Mouse (Mus musculus): ENCODE results near the gene Fam3c. TPM values are rescaled to one million over a fixed set of nuclear protein-coding genes. Genes with fewer than 3 reads are reported as not detected.
"Not testable (repeated sequence)": the region's sequence is repeated elsewhere in the genome, so short reads cannot be mapped to it uniquely, and the experiment has no call there.

Gene Fam3c
- polyA plus RNA-seq, 1 experiment from 2014 or later = 104 TPM

DNA sequence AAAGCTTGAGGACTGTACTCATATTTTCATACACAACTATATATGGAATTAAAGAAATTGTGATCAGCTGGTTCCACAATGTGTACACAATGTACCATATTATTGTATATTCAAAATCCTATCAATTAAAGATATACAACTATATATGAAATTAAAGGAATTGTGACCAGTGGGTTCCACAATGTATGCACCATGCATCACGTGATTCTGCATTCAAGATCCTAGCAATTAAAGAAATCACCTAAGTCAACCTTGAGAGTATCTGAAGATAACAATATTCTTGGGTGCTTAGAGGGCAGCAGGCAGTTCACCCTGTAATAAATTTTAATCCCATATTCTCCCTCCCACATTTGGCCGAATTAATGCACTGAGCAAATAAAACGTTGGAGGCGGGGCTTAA, 90.0 kb downstream of the Fam3c start:
- ATAC-seq = no peak
- no peak overlapping the region for H3K4me2 ChIP-seq (ENCODE audit: low read length)
- H3K9me3 ChIP-seq (ENCODE audit: control insufficient read depth, low read length) = no peaks in the 10 kb centered on the region
- H3K27me3 ChIP-seq (replicated peaks; ENCODE audit: control insufficient read depth, insufficient read depth, low read length) = no peaks in the 10 kb centered on the region
- no peak overlapping the region for H3K27ac ChIP-seq (ENCODE audit: low read depth, low read length)
- no peaks in the 10 kb centered on the region for H3K36me3 ChIP-seq (ENCODE audit: control insufficient read depth, insufficient read depth, low read length)
- no peak overlapping the region for H3K4me3 ChIP-seq (ENCODE audit: low read length)
- H3K4me1 ChIP-seq (ENCODE audit: control insufficient read depth, insufficient read depth, low read depth, low read length) = no peaks in the 10 kb centered on the region
- WGBS = 87% methylated on average over 4 of the region's 4 CpGs
- no peak overlapping the region for H3K9ac ChIP-seq (ENCODE audit: low read depth, low read length)

DNA sequence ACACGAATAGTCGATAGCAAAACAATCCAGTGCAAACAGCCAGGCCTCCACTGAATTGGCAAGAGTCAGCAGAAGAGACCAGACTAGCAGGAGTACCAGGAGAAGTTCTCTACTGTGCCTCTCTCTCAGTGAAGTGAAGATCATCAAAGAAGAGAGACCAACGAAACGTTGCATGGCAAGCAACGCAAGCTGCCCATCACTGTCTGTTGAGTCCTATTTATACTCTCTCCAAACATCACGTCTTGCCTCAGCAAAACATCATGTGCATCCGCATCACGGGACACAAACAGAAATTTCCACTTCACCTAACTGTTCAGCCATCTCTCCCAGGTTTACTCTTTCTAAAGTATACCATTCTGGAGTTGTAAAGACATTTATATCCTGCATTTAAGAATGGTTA, 91.9 kb downstream of the Fam3c start:
- H3K9me3 ChIP-seq (ENCODE audit: control insufficient read depth, low read length) = not testable (repeated sequence)

GRCm38 (mm10) chr6:22262519-22262918, 93.5 kb downstream of the Fam3c start:
- WGBS = 71% methylated on average over 4 of the region's 4 CpGs
- no peak overlapping the region for H3K27ac ChIP-seq (ENCODE audit: low read depth, low read length)
- H3K4me3 ChIP-seq (ENCODE audit: low read length) = no peak overlapping the region
- H3K4me1 ChIP-seq (ENCODE audit: control insufficient read depth, insufficient read depth, low read depth, low read length) = no peaks in the 10 kb centered on the region
- H3K27me3 ChIP-seq (replicated peaks; ENCODE audit: control insufficient read depth, insufficient read depth, low read length) = no peaks in the 10 kb centered on the region
- no peaks in the 10 kb centered on the region for H3K36me3 ChIP-seq (ENCODE audit: control insufficient read depth, insufficient read depth, low read length)
- no peak overlapping the region for H3K9ac ChIP-seq (ENCODE audit: low read depth, low read length)
- H3K9me3 ChIP-seq (ENCODE audit: control insufficient read depth, low read length) = no peaks in the 10 kb centered on the region
- no peak overlapping the region for H3K4me2 ChIP-seq (ENCODE audit: low read length)
- no peak for ATAC-seq

More for the DNA sequence above, 91.9 kb downstream of the Fam3c start:
- 90% methylated on average over 8 of the region's 8 CpGs for WGBS
- H3K9ac ChIP-seq (ENCODE audit: low read depth, low read length); H3K4me1 ChIP-seq (ENCODE audit: control insufficient read depth, insufficient read depth, low read depth, low read length); H3K36me3 ChIP-seq (ENCODE audit: control insufficient read depth, insufficient read depth, low read length); H3K27ac ChIP-seq (ENCODE audit: low read depth, low read length); H3K4me3 ChIP-seq (ENCODE audit: low read length); H3K4me2 ChIP-seq (ENCODE audit: low read length); ATAC-seq; H3K27me3 ChIP-seq (replicated peaks; ENCODE audit: control insufficient read depth, insufficient read depth, low read length): not testable (repeated sequence)

- no peaks in the 10 kb centered on the region for H3K36me3 ChIP-seq (ENCODE audit: control insufficient read depth, insufficient read depth, low read length)
- 85% methylated on average over 4 of the region's 4 CpGs for WGBS
- no peak for ATAC-seq
- H3K27me3 ChIP-seq (replicated peaks; ENCODE audit: control insufficient read depth, insufficient read depth, low read length) = no peaks in the 10 kb centered on the region
- no peak overlapping the region for H3K27ac ChIP-seq (ENCODE audit: low read depth, low read length)
- no peak overlapping the region for H3K9ac ChIP-seq (ENCODE audit: low read depth, low read length)
- no peaks in the 10 kb centered on the region for H3K9me3 ChIP-seq (ENCODE audit: control insufficient read depth, low read length)
- H3K4me3 ChIP-seq (ENCODE audit: low read length) = no peak overlapping the region
- no peaks in the 10 kb centered on the region for H3K4me1 ChIP-seq (ENCODE audit: control insufficient read depth, insufficient read depth, low read depth, low read length)
- no peak overlapping the region for H3K4me2 ChIP-seq (ENCODE audit: low read length)
These were observed 97.3 kb downstream of the Fam3c start for GRCm38 (mm10) chr6:22258784-22259183.

Other genes with a start within 250 kb of the Fam3c start
- 0.51 and 0.59 TPM in 2 replicates for gene Wnt16, start 68.0 kb downstream of the Fam3c start, polyA plus RNA-seq (2015; fragmentation: Nextera tagmentation; extraction: Ambion mirVana)